Mouse (Mus musculus) mesoderm, embryonic 11.5 days (tissue): ENCODE measurements at regions not wholly inside any gene's neighbourhood (a gene's known extent, or its start where the extent isn't known, plus 50 kb on each side); places are given as distances from the start of the nearest gene placed in this dataset.
A peak's percentile ranks its signal among the peaks of the same experiment; 100 is the strongest.

Experiments used
- DNase-seq: peaks from one replicate; pipeline ENCODE4 v3.0.0-alpha.2; 2012; ENCODE audit warnings: low read depth, low spot score

- DNase-seq, result no peak
These were observed 199.7 kb upstream of the Sema3a start for GRCm38 (mm10) chr5:12925466-12925865.

- no peak for DNase-seq
These were observed 198.9 kb upstream of the Sema3a start for GRCm38 (mm10) chr5:12926289-12926688.

DNA sequence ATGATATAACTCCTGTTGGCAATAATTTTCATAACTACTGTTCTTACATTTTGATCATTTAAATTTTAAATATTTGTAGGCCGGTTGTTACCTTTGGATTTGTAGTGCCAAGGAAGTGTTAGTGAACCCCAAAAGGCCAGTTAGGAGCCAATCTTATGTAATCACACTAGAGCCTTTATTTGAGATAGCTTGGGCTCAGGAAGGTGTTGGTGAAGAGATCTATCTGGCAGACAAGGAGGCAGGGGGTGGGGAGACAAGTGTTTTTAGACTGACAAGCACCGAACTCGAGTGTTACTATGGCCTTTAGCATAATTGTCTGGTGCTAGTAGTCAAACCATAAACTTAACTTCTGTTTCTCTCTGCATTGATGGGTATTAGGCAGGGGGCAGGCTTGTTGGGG, 198.0 kb upstream of the Sema3a start:
- DNase-seq, result no peak

GRCm38 (mm10) chr5:12937052-12937451, 188.2 kb upstream of the Sema3a start:
- DNase-seq, result no peak

DNA sequence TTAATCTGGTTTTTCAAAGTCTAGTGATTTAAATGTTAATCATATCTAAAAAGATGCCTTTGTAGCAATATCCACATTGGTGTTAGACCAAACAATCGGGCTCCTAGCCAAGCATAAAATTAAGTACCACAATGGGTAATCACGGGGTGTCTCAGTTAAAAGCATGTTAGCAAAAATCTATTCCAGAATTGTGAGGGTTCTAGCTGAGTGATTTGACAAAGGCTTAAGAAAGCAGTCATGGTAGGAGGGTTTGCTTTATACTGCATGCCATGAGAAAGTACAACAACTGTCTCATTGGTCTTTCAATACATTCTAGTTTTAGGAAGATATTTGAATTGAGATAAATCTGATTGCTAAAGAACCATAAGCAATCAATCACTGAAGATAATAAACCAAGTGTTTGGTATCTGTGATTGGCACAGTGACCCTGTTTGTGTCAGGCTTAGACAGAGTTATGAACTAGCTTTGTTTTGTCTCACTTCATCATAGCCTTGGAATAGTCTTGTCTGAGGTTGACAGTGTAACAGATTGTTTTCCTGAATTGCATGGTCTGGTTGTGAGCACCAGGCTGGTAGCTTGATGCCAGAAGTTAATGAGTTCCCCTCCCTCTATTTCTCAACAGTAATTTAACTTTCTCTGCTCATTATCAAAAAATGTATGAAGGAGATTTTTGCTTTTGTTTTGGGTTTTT, 186.9 kb upstream of the Sema3a start:
- no peak for DNase-seq

GRCm38 (mm10) chr5:12944554-12944953, 180.7 kb upstream of the Sema3a start:
- no peak for DNase-seq

GRCm38 (mm10) chr5:12948472-12948871, 176.7 kb upstream of the Sema3a start:
- no peak for DNase-seq

DNA sequence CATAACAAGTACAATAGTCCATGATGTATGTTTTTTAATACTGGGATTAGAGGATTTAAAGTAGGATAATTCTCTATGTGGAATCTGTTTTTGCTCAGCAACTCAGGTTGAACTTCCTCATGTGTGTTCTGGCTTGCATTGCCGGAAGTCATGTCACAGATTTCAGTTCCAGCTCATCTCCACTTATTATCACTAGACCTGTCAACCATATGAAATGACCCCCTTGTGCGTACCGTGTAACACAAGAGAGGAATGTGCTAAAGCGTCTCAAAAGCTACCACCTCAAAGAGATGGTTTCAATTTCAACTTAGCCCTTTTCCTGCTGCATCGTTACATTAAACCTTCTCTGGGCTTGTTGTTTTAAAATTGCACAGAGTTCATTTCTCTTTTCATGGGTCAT, 154.2 kb upstream of the Sema3a start:
- DNase-seq, result peak; percentile 36

- DNase-seq, result no peak
These were observed 151.5 kb upstream of the Sema3a start for GRCm38 (mm10) chr5:12973701-12974100.

DNA sequence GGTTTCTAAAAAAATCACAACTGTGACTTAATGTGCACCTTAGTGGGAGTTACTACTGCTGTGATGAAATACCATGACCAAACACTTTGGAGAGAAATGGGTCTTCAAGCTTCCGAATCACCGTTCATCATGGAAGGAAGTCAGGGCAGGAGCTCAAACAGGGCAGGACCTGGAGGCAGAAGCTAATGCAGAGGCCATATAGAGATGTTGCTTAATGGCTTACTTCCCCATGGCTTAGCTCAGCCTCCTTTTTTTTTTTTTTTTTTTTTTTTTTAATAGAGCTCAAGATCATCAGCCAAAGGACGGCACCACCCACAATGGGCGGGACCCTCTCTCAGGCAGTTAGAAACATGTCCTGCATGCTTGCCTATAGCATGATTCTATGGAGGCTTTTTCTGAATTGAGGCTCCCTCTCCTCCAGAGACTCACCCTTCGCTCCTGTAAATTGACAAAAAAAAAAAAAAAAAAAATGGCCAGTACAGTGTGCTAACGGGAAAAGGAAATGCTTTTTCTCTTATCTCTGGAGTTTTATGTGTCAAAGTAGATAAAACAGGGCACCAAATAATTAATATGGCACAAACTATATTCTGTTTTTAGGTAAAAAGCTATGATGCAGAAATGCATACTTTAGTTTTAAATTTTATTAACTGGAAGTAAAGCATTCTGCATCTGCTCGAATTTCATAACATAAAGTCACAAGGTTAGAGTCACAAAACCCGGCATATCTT, 149.0 kb upstream of the Sema3a start:
- no peak for DNase-seq

DNA sequence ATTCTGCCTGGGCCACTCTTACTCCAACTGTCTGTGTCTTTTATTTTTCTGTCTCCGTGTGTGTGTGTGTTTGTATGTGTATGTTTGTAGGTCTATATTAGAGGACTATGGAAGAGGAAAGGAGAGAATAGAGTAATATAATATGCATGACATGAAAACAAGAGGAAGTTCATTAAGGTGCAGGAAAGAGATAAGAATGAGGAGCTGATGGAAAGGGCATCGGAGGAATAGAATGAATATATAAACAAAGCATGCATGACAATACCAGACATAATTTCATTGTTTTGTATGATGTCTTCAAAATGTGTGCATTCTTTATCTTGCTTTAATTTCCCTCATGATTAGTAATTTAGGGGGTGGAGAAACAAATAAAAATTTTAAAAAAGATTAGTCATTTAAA, 147.3 kb upstream of the Sema3a start:
- no peak for DNase-seq

DNA sequence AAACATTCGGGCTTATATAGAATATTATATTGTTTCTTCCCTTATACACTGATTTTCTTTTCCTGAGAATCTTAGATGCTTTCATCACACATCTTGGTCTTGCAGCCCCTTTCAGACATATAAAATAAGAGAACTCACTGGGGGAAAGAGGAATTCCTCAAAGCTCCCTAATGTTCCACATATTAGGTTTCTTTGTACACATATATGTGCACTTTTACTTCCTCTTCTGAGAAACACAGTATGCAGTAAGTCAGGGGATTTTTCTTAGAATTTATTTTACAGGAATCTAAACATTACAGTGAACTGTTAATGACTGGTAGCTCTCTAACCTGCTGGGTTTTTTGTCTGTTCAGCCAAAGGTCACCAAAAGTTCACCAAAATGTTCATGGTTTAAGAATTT, 131.4 kb upstream of the Sema3a start:
- DNase-seq, result no peak

GRCm38 (mm10) chr5:12997440-12997839, 127.8 kb upstream of the Sema3a start:
- no peak for DNase-seq

DNA sequence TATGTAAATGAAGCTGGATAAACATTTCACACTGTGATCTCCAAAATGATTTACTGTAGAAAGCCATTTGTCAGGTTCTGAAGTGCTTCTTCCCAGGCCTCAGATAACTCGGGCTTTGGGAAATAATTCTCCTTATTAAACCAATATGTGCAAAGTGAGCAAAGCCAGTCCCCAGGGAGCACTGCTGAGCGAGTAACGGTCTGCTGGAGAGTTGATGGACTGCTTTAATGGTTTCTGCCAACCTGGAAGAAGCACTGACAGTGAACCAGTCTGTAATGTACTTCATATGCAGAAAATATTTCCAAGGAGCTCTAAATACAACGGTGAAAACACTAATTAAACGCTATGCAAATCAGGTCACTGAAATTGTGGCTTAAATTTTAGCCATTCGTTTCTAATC, 118.1 kb upstream of the Sema3a start:
- DNase-seq, result peak; percentile 84

GRCm38 (mm10) chr5:13022270-13022669, 102.9 kb upstream of the Sema3a start:
- DNase-seq, result no peak

- peak; percentile 32 for DNase-seq
These were observed 91.9 kb upstream of the Sema3a start for GRCm38 (mm10) chr5:13033332-13033731.

GRCm38 (mm10) chr5:13036127-13036526, 89.1 kb upstream of the Sema3a start:
- DNase-seq, result peak; percentile 37

- DNase-seq, result peak; percentile 17
These were observed 66.3 kb upstream of the Sema3a start for GRCm38 (mm10) chr5:13058883-13059423.

GRCm38 (mm10) chr5:13066942-13067341, 58.3 kb upstream of the Sema3a start:
- no peak for DNase-seq
